Mouse (Mus musculus) neural tube, embryonic 12.5 days (tissue): Measurements from ENCODE around the gene Zfp292. TPM values are rescaled to one million over a fixed set of nuclear protein-coding genes. Genes with fewer than 3 reads are reported as not detected.

Experiments
- ATAC-seq: fragments of 200-750 bp; cut with Nextera tagmentation; 2 replicates; pipeline ENCODE4 v1.8.0; 2017; ENCODE audit warnings: low read depth, mild to moderate bottlenecking, moderate TSS enrichment, moderate library complexity; ENCODE audit not compliant: low FRiP score
- H3K27ac ChIP-seq: fragments of 300-500 bp; sonication (generic); 2 replicates; pipeline ENCODE4 v1.5.1; 2016
- H3K27me3 ChIP-seq: fragments of 300-500 bp; sonication (generic); replicated peaks from 2 replicates; pipeline ENCODE4 v1.6.1; 2016; ENCODE audit warnings: mild to moderate bottlenecking
- H3K36me3 ChIP-seq: fragments of 300-500 bp; sonication (generic); 2 replicates; pipeline ENCODE4 v1.6.1; 2016; ENCODE audit warnings: mild to moderate bottlenecking
- H3K4me1 ChIP-seq: fragments of 300-500 bp; sonication (generic); 2 replicates; pipeline ENCODE4 v1.6.1; 2016
- H3K4me2 ChIP-seq: fragments of 300-500 bp; sonication (generic); replicated peaks from 2 replicates; pipeline ENCODE4 v1.6.1; 2016; ENCODE audit warnings: mild to moderate bottlenecking
- H3K4me3 ChIP-seq: fragments of 300-500 bp; sonication (generic); 2 replicates; pipeline ENCODE4 v1.5.1; 2016
- H3K9ac ChIP-seq: fragments of 300-500 bp; sonication (generic); 2 replicates; pipeline ENCODE4 v1.6.1; 2016; ENCODE audit warnings: mild to moderate bottlenecking
- H3K9me3 ChIP-seq: fragments of 300-500 bp; sonication (generic); 2 replicates; pipeline ENCODE4 v1.6.1; 2016; ENCODE audit warnings: mild to moderate bottlenecking
- WGBS: fragments of 180-500 bp; shearing (Covaris S2); methylation state at CpG from one replicate; pipeline ENCODE4 v1.1.7; 2016; 5-methylcytosine and 5-hydroxymethylcytosine counted together
- polyA plus RNA-seq: library from polyadenylated mRNA; unstranded; fragments of >200 nt; fragmentation: Nextera tagmentation; extraction: Ambion mirVana; gene quantifications from 2 replicates; pipeline ENCODE4 v1.2.1, GENCODE M21; 2016

Gene Zfp292
- polyA plus RNA-seq, 1 experiment from 2014 or later: 34.7 TPM

- no peaks in the 10 kb centered on the region for H3K27me3 ChIP-seq
- WGBS: 37% methylated on average over 4 of the region's 4 CpGs
- no peaks in the 10 kb centered on the region for H3K4me1 ChIP-seq
- no peak overlapping the region for H3K9ac ChIP-seq
- no peak overlapping the region for H3K27ac ChIP-seq
- no peaks in the 10 kb centered on the region for H3K36me3 ChIP-seq
- H3K4me3 ChIP-seq: no peak overlapping the region
- no peaks in the 10 kb centered on the region for H3K9me3 ChIP-seq
- no peak overlapping the region for H3K4me2 ChIP-seq
- ATAC-seq: no peak
Observed at GRCm38 (mm10) chr4:34782730-34783129, 100.0 kb downstream of the Zfp292 start.

- no peaks in the 10 kb centered on the region for H3K27me3 ChIP-seq
- H3K9me3 ChIP-seq: no peaks in the 10 kb centered on the region
- peak; percentile 93 for ATAC-seq
- H3K4me2 ChIP-seq: peak within 1 kb of the TSS; percentile 67
- 5% methylated on average over 40 of the region's 40 CpGs for WGBS
- peak within 1 kb of the TSS; percentile 61 for H3K9ac ChIP-seq
- peak within 1 kb of the TSS; percentile 32; the same call in 1 of the 2 replicates for H3K27ac ChIP-seq
- peak within 1 kb of the TSS; percentile 52 for H3K4me3 ChIP-seq
- H3K36me3 ChIP-seq: no peaks in the 10 kb centered on the region
- no peaks in the 10 kb centered on the region for H3K4me1 ChIP-seq
Observed at GRCm38 (mm10) chr4:34777677-34778527, 104.9 kb downstream of the Zfp292 start, which contains the start of gene Smim8. Smim8 (minus strand) TSS chr4:34778423.

DNA sequence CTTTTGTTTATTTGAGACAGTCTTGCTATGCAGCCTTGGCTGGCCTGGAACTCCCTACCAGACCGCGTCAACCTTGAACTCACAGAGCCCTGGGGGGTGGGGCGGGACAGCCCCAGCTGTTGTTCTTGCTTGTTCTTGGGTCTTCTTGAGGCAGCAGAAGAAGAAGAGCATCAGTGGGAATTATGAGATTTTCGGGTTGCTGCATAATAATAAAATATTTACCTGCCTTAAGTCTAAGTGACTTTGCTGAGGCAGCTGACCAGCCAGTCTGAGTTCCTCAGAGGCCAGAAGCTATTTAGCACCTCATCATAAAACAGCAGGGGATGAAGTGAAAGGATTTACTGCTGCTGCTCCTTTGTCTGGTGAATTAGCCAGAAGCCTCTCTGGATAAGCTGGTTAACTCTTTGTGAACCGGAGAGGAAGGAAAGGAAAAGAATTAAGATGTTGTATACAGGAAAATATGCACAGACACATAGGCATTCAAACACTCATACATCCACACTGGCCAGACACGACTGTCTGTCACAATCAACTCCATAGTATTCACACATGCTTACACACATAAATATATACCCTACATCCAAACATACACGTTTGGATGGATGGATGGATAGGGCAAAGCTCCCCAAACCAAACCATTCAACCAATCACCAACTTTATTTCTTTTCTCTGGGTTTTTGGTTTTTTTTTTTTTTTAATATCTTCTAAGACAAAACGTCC is 110.9 kb downstream of the Zfp292 start:
- H3K4me2 ChIP-seq: 0 out of 2 replicates have a peak overlapping the region, but pooled peaks have one; percentile 1
- H3K27ac ChIP-seq: no peak overlapping the region
- H3K9ac ChIP-seq: no peak overlapping the region
- H3K36me3 ChIP-seq: 0 out of 2 replicates have a peak, but pooled peaks cover 4% of the 10 kb centered on the region
- ATAC-seq: peak; percentile 87
- H3K27me3 ChIP-seq: no peaks in the 10 kb centered on the region
- H3K4me1 ChIP-seq: peaks cover 4% of the 10 kb centered on the region; the same call in 1 of the 2 replicates
- 3% methylated on average over 8 of the region's 8 CpGs for WGBS
- no peak overlapping the region for H3K4me3 ChIP-seq
- no peaks in the 10 kb centered on the region for H3K9me3 ChIP-seq

GRCm38 (mm10) chr4:34756163-34756562 is 126.6 kb downstream of the Zfp292 start, which contains the start of gene Gm136:
Gm136 (minus strand) TSS chr4:34756263.
- Histone ChIP-seq H3K27ac (no peak within 1 kb of the TSS), H3K4me1 (no peaks in the 10 kb centered on the region), H3K27me3 (no peaks in the 10 kb centered on the region), H3K4me3 (no peak within 1 kb of the TSS), H3K4me2 (no peak within 1 kb of the TSS), H3K9ac (no peak within 1 kb of the TSS), H3K9me3 (no peaks in the 10 kb centered on the region), H3K36me3 (no peaks in the 10 kb centered on the region)
- 92% methylated on average over 1 of the region's 1 CpGs for WGBS
- no peak for ATAC-seq

Other genes starting within 250 kb of the Zfp292 start
- gene Slc35a1, start 195.5 kb downstream of the Zfp292 start, polyA plus RNA-seq: 49.7 and 50.5 TPM in 2 replicates
- gene Cfap206, start 152.8 kb downstream of the Zfp292 start, polyA plus RNA-seq: 0.73 and 0.74 TPM in 2 replicates
- gene Gm136, start 126.7 kb downstream of the Zfp292 start, polyA plus RNA-seq: not detected in 2 replicates
- 42.3 and 43.5 TPM in 2 replicates for gene Smim8, start 104.5 kb downstream of the Zfp292 start, polyA plus RNA-seq
- gene Cga, start 10.8 kb upstream of the Zfp292 start, polyA plus RNA-seq: not detected in 2 replicates